ENCODE assay signal across 16 mouse cellular contexts in the genomic region with DNA sequence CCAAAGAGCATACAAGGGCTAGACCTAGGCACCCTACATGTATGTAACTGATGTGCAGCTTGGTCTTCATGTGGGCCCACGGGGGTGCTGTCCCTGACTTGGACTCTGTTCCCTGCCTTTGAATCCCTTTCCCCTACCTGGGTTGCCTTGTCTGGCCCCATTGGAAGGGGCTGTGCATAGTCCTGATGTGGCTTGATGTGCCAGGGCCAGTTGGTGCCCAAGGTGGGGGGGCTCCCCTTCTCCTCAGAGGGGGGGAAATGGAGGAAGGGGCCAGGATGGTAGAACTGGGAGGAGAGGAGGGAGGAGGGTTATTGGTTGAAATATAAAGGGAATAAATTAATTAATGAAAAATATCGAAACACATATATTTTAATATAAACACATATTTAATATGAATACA. TPM values are rescaled to one million over a fixed set of nuclear protein-coding genes. Genes with fewer than 3 reads are reported as not detected.
DNase-seq lines count a peak whose midpoint lies in the region; ATAC-seq and TF ChIP-seq lines count a peak whose summit lies in the region.
"Had no signal": no experiment of that assay in that cellular context is flagged by ENCODE, and none has a peak within 500 bp of the region (broad histone marks: within the 10 kb centered on the region; RNA-seq: fewer than 3 reads in every experiment).

No protein-coding gene starts in this region.

- H3K36me3 ChIP-seq in forebrain, embryonic 16.5 days (ENCODE audit: control insufficient read depth, insufficient read depth): no peaks in the 10 kb centered on the region
- no peaks in the 10 kb centered on the region for H3K36me3 ChIP-seq in forebrain, embryonic 11.5 days (ENCODE audit: control insufficient read depth, insufficient read depth, low read length)
- no peaks in the 10 kb centered on the region for H3K36me3 ChIP-seq in lung, embryonic 15.5 days
- no peaks in the 10 kb centered on the region for H3K36me3 ChIP-seq in midbrain, embryonic 12.5 days
- no peaks in the 10 kb centered on the region for H3K36me3 ChIP-seq in midbrain, embryonic 15.5 days (replicated peaks)
- H3K36me3 ChIP-seq: embryonic facial prominence, embryonic 12.5 days; forebrain, embryonic 12.5 days had no signal

- 0 out of 2 replicates have a peak, but pooled peaks have one; percentile 38 for ATAC-seq in forebrain, embryonic 16.5 days
- no peak for ATAC-seq in forebrain, embryonic 11.5 days (replicated peaks; ENCODE audit: low FRiP score)
- peak; percentile 27; the same call in 1 of the 2 replicates for ATAC-seq in lung, embryonic 15.5 days (ENCODE audit: borderline replicate concordance, extremely low read depth, low FRiP score, low TSS enrichment)
- ATAC-seq in midbrain, embryonic 12.5 days (ENCODE audit: low FRiP score, low read depth): peak; percentile 54; the same call in 1 of the 2 replicates
- no peak for ATAC-seq in midbrain, embryonic 15.5 days (replicated peaks)
- ATAC-seq: forebrain, postnatal 0 days had no signal

- H3K4me3 ChIP-seq in forebrain, embryonic 16.5 days (replicated peaks; ENCODE audit: low read length): no peak overlapping the region
- no peak overlapping the region for H3K4me3 ChIP-seq in forebrain, embryonic 11.5 days (ENCODE audit: low read depth, low read length)
- no peak overlapping the region for H3K4me3 ChIP-seq in lung, embryonic 15.5 days
- H3K4me3 ChIP-seq in lung, adult 2 months (replicated peaks; ENCODE audit: extremely low read depth, low read depth, low read length): no peak overlapping the region
- H3K4me3 ChIP-seq in midbrain, embryonic 12.5 days: no peak overlapping the region
- H3K4me3 ChIP-seq in midbrain, embryonic 15.5 days: no peak overlapping the region
- H3K4me3 ChIP-seq: embryonic facial prominence, embryonic 12.5 days; forebrain, embryonic 12.5 days had no signal

- no peak for TF ChIP-seq CTCF in lung, adult 2 months (IDR thresholded peaks at IDR 0.05; ENCODE audit: insufficient read depth, low read length)

- 91% methylated on average over 2 of the region's 2 CpGs for WGBS in forebrain, embryonic 16.5 days
- WGBS in forebrain, embryonic 11.5 days: 93% methylated on average over 2 of the region's 2 CpGs
- 85% methylated on average over 2 of the region's 2 CpGs for WGBS in lung, embryonic 15.5 days
- WGBS in lung, adult 2 months: 81% methylated on average over 2 of the region's 2 CpGs
- WGBS in midbrain, embryonic 12.5 days: 85% methylated on average over 2 of the region's 2 CpGs
- WGBS in midbrain, embryonic 15.5 days: 87% methylated on average over 2 of the region's 2 CpGs

- TF ChIP-seq POLR2A in lung, adult 2 months (IDR thresholded peaks at IDR 0.05; ENCODE audit: borderline replicate concordance, extremely low read depth, low read depth, low read length): no peak

- no peak overlapping the region for H3K4me2 ChIP-seq in forebrain, embryonic 16.5 days (ENCODE audit: low read length)
- no peak overlapping the region for H3K4me2 ChIP-seq in forebrain, embryonic 11.5 days (ENCODE audit: low read depth, low read length, severe bottlenecking)
- H3K4me2 ChIP-seq in lung, embryonic 15.5 days: no peak overlapping the region
- no peak overlapping the region for H3K4me2 ChIP-seq in midbrain, embryonic 12.5 days (replicated peaks)
- H3K4me2 ChIP-seq in midbrain, embryonic 15.5 days: no peak overlapping the region
- H3K4me2 ChIP-seq: embryonic facial prominence, embryonic 12.5 days; forebrain, embryonic 12.5 days had no signal

- H3K9me3 ChIP-seq in forebrain, embryonic 16.5 days (ENCODE audit: control insufficient read depth, low read length): no peaks in the 10 kb centered on the region
- H3K9me3 ChIP-seq in forebrain, embryonic 11.5 days (ENCODE audit: control insufficient read depth, low read length): no peaks in the 10 kb centered on the region
- no peaks in the 10 kb centered on the region for H3K9me3 ChIP-seq in lung, embryonic 15.5 days
- no peaks in the 10 kb centered on the region for H3K9me3 ChIP-seq in midbrain, embryonic 12.5 days
- no peaks in the 10 kb centered on the region for H3K9me3 ChIP-seq in midbrain, embryonic 15.5 days
- H3K9me3 ChIP-seq: embryonic facial prominence, embryonic 12.5 days; forebrain, embryonic 12.5 days had no signal

- DNase-seq in forebrain, embryonic 11.5 days (ENCODE audit: low spot score): no peak
- DNase-seq in lung, adult 2 months: no peak
- no peak for DNase-seq in gastrocnemius, postnatal 10 days
- DNase-seq: adrenal gland, adult 2 months; adrenal gland, postnatal 25 days; cerebellum, adult 11 months; cerebellum, adult 8-10 months; cerebellum, adult 9-11 months; cerebellum, postnatal 36 days had no signal

- no peaks in the 10 kb centered on the region for H3K4me1 ChIP-seq in forebrain, embryonic 16.5 days (replicated peaks; ENCODE audit: control insufficient read depth, insufficient read depth, low read length)
- no peaks in the 10 kb centered on the region for H3K4me1 ChIP-seq in forebrain, embryonic 11.5 days (replicated peaks; ENCODE audit: control insufficient read depth, insufficient read depth, low read length)
- peaks cover 3% of the 10 kb centered on the region; the same call in 1 of the 2 replicates for H3K4me1 ChIP-seq in lung, embryonic 15.5 days
- no peaks in the 10 kb centered on the region for H3K4me1 ChIP-seq in lung, adult 2 months (ENCODE audit: control insufficient read depth, insufficient read depth, low read length)
- H3K4me1 ChIP-seq in midbrain, embryonic 12.5 days: no peaks in the 10 kb centered on the region
- H3K4me1 ChIP-seq in midbrain, embryonic 15.5 days: no peaks in the 10 kb centered on the region
- H3K4me1 ChIP-seq: embryonic facial prominence, embryonic 12.5 days; forebrain, embryonic 12.5 days had no signal

- no peak overlapping the region for H3K9ac ChIP-seq in forebrain, embryonic 16.5 days (replicated peaks; ENCODE audit: low read depth, low read length)
- H3K9ac ChIP-seq in forebrain, embryonic 11.5 days (ENCODE audit: low read length): no peak overlapping the region
- H3K9ac ChIP-seq in lung, embryonic 15.5 days: no peak overlapping the region
- no peak overlapping the region for H3K9ac ChIP-seq in midbrain, embryonic 12.5 days (replicated peaks)
- no peak overlapping the region for H3K9ac ChIP-seq in midbrain, embryonic 15.5 days
- H3K9ac ChIP-seq: embryonic facial prominence, embryonic 12.5 days; forebrain, embryonic 12.5 days; forebrain, postnatal 0 days had no signal

- no peaks in the 10 kb centered on the region for H3K27me3 ChIP-seq in forebrain, embryonic 16.5 days (replicated peaks; ENCODE audit: control insufficient read depth, insufficient read depth, low read length)
- no peaks in the 10 kb centered on the region for H3K27me3 ChIP-seq in forebrain, embryonic 11.5 days (ENCODE audit: control insufficient read depth, insufficient read depth, low read length)
- H3K27me3 ChIP-seq in lung, embryonic 15.5 days: no peaks in the 10 kb centered on the region
- no peaks in the 10 kb centered on the region for H3K27me3 ChIP-seq in midbrain, embryonic 12.5 days
- no peaks in the 10 kb centered on the region for H3K27me3 ChIP-seq in midbrain, embryonic 15.5 days (replicated peaks)
- H3K27me3 ChIP-seq: embryonic facial prominence, embryonic 12.5 days; forebrain, embryonic 12.5 days had no signal

- no peak overlapping the region for H3K27ac ChIP-seq in forebrain, embryonic 16.5 days (ENCODE audit: low read length)
- H3K27ac ChIP-seq in forebrain, embryonic 11.5 days (ENCODE audit: low read depth, low read length): no peak overlapping the region
- no peak overlapping the region for H3K27ac ChIP-seq in lung, embryonic 15.5 days
- no peak overlapping the region for H3K27ac ChIP-seq in midbrain, embryonic 12.5 days (replicated peaks)
- H3K27ac ChIP-seq in midbrain, embryonic 15.5 days: no peak overlapping the region
- H3K27ac ChIP-seq: embryonic facial prominence, embryonic 12.5 days; forebrain, embryonic 12.5 days had no signal

RNA-seq across cellular contexts. Expression of a gene that starts 46.6 kb away (rescaled TPM):
- polyA plus RNA-seq in forebrain, embryonic 16.5 days (2015; fragmentation: Nextera tagmentation; extraction: Ambion mirVana): 12.9 and 19.5 TPM in 2 replicates
- polyA plus RNA-seq in forebrain, embryonic 11.5 days (2014; fragmentation: Nextera tagmentation; extraction: Ambion mirVana): 2.6 and 2.7 TPM in 2 replicates
- 8.1 and 8.5 TPM in 2 replicates for polyA plus RNA-seq in lung, embryonic 15.5 days (2015; fragmentation: Nextera tagmentation; extraction: Ambion mirVana)
- polyA plus RNA-seq in lung, adult 2 months (2012; rRNA removed): 0.49 TPM in 1 of 2 replicates, not detected in the other
- 4.0 and 4.4 TPM in 2 replicates for polyA plus RNA-seq in midbrain, embryonic 12.5 days (2016; fragmentation: Nextera tagmentation; extraction: Ambion mirVana)
- polyA plus RNA-seq in midbrain, embryonic 15.5 days (2015; fragmentation: Nextera tagmentation; extraction: Ambion mirVana): 23.9 and 24.7 TPM in 2 replicates
- total RNA-seq in gastrocnemius, postnatal 10 days (2021): under 1 TPM; 0.16 to 0.29 TPM

Comparison
In these comparisons a context has a peak if more than half of its experiments do, and no peak if none do; other contexts are left out.
1. ATAC-seq: peak in forebrain, embryonic 16.5 days (single experiment), lung, embryonic 15.5 days (single experiment) and midbrain, embryonic 12.5 days (single experiment); none in forebrain, embryonic 11.5 days (single experiment) and midbrain, embryonic 15.5 days (single experiment).